Mouse (Mus musculus) hematopoietic stem cell, adult 5-6 weeks (primary cell): ENCODE results near the gene Gm26558. TPM values are rescaled to one million over a fixed set of nuclear protein-coding genes. Genes with fewer than 3 reads are reported as not detected.

Experiments
- ATAC-seq, 2 experiments: fragments of 125-278 bp in 1 of 2; replicated peaks in 1 of 2; 2 replicates each; pipeline ENCODE4 v1.8.0; 2016 to 2017; ENCODE audit warnings: inconsistent platforms in 2 of 2, mild to moderate bottlenecking in 2 of 2, moderate number of reproducible peaks in 2 of 2, low read depth in 1 of 2, moderate TSS enrichment in 1 of 2; ENCODE audit not compliant: low FRiP score in 2 of 2, poor library complexity in 2 of 2, severe bottlenecking in 2 of 2, insufficient read depth in 1 of 2, low TSS enrichment in 1 of 2
- total RNA-seq: library from RNA; stranded (forward); fragments of 172-1452, 232-1000 nt; gene quantifications from 2 replicates; pipeline ENCODE4 v1.2.3, GENCODE M21; 2017

Gm26558 gene
- total RNA-seq: not detected in 2 replicates

DNA sequence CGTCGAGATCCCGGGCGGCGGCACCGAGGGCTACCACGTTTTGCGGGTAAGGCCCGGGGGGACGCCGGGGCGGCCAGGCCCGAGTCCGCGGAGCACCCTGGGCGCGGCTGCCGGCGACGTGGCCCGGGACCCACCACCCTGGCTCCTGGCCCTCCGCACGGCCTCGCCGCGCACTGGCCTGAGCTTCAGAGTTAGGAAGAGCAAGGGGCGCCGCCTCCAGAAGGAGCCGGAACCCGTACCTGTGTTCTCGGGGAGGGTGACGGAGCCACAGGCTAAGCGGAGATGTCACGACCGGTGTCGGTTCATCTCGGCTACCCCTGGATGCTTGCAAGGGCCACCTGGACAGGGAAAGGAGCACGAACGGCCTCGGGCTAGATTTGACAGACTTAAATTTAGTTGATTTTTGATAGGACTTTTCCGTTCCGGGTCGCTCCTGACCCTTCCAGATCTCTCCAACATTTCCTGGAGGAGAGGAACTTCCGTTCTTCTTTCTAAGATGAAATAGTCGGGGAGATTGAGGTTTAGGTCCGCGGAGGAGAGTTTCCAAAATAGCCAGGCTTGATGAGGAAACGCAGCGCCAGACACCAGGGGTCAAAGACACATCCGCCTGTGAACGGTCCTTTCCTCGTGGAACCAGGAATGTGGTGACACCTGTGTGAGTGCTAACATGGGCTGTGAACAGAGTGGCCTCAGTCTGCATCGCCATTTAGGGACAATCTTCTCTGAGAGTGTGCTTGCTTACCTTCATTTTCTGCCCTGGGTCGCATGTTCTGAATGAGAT is at the start of gene Gm26558:
Gm26558 (minus strand) TSS at position 394 of the 781 bp plus-strand sequence.
- ATAC-seq: peak in 1 of 2 experiments; percentile 12; a peak in 1 of 4 replicates

- no peak for ATAC-seq
Measured at GRCm38 (mm10) chr2:70710878-70711277, 49.0 kb upstream of the Gm26558 start.

GRCm38 (mm10) chr2:70710236-70710635 is 48.3 kb upstream of the Gm26558 start:
- ATAC-seq: no peak

GRCm38 (mm10) chr2:70708986-70709730 is 47.2 kb upstream of the Gm26558 start:
- ATAC-seq: no peak

GRCm38 (mm10) chr2:70702403-70702802 is 40.5 kb upstream of the Gm26558 start:
- ATAC-seq: peak; percentile 12 to 26; a peak in 1 of 4 replicates

GRCm38 (mm10) chr2:70701571-70701970 is 39.7 kb upstream of the Gm26558 start:
- peak; percentile 44 to 68; a peak in 3 of 4 replicates for ATAC-seq

DNA sequence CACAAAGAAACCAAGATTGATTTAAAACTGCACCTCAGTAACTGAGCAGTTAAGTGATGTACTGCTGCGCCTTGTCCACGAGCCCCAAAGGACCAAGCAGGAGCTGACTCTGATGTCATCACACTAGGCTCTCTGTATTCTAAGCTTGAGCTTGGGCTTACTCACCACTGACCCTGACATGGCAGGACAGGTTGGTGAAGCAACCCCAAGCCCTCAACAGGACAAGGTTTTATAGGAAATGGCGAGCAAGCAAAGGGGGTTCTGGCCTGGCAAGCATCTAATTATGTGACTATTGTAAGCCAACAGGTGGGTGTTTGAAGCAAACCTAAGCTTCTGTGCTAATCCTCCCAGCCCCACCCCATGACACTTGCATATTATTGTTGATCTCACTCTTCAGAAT is 38.9 kb upstream of the Gm26558 start:
- ATAC-seq: no peak

GRCm38 (mm10) chr2:70695712-70696111 is 33.8 kb upstream of the Gm26558 start:
- ATAC-seq: no peak

- no peak for ATAC-seq
Measured at GRCm38 (mm10) chr2:70690195-70690594, 28.3 kb upstream of the Gm26558 start.

DNA sequence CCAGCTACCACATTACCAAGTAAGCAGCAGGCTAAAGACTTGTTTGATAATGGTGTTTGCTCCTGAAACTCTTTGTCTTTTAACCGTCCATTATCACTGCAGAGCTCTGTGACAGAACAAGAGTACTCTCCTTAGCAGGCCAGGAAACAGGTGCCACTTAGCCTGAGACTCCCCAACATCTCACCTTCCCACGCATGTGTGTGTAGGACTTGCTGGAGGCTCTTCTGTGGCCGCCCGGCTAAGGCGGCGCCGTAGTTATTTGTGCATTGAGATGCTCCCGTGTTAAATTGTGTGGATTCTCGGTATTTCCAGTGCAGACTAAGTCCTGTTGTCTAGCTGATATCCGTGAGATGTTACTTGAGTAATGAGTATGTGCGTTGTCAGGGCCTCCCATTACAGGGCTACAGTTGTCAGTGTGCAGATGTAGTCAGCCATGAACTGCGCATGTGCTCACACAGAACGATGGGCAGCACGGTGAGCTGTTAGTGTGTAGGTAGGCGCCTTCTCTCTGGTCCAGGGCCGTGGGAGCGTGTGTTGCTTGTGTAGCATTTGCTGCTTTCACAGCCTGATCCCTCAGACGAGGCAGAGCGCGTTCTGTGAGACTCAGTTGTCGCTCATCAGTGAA is 26.7 kb upstream of the Gm26558 start:
- no peak for ATAC-seq

GRCm38 (mm10) chr2:70682324-70682723 is 20.4 kb upstream of the Gm26558 start:
- no peak for ATAC-seq

- ATAC-seq: no peak
Measured at GRCm38 (mm10) chr2:70673445-70674126, 11.7 kb upstream of the Gm26558 start.

GRCm38 (mm10) chr2:70672476-70672875 is 10.6 kb upstream of the Gm26558 start:
- no peak for ATAC-seq

DNA sequence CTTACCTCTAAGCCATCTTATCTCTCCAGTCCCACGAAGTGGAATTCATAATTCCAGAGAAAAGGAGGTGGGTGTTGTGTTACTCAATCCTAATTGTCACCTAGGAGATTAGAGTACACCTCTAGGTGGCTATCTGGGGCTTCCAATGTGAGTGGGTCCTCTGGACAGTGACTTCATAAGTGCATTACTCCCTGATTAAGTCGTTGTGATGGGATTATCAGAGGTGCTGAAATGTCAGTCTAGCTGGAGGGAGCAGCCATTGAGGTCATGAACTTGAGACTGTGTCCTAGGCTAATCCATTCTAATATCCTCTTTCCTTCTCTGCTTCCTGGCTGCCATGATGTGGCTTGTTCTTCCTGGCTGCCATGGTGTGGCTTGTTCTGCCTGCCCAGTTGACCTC is 8.0 kb upstream of the Gm26558 start:
- no peak for ATAC-seq

DNA sequence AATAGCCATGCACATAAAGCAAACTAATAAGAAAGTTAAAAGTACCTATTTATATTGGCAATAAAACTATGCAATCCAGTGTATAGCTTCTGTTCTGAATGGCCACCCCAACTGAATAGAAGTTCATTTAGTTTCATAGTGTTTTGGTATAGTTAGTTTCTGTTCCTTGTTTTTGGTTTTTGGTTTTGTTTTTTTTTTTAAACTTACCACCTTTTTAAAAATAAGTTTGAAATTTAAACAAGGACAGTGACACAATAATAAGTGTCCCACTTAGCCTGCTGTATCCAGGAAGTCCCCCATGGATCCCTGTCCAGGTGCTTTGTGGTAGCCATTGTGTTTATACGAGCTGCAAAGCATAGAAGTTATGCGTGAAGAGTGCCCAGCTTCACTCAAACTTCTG is 7.3 kb upstream of the Gm26558 start:
- no peak for ATAC-seq

DNA sequence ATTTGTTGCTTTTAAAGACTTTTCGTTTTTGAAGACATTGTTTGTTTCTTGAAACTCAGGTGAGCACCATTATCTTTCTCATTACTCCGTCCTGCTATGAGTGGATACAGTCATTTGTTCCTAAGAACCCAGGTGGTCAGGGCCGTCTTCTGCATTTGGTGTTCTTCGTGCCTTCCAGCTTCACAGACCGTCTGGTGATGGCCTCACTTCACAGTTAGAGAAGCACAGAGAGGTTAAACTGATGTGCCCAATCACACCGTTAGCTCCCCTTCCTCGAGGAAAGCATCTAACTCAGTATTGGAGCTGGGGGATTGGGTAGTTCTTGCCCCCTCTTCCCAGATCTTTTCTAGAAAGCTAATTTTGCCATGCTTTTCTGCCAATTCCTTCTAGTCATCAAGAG is 5.1 kb upstream of the Gm26558 start:
- no peak for ATAC-seq

DNA sequence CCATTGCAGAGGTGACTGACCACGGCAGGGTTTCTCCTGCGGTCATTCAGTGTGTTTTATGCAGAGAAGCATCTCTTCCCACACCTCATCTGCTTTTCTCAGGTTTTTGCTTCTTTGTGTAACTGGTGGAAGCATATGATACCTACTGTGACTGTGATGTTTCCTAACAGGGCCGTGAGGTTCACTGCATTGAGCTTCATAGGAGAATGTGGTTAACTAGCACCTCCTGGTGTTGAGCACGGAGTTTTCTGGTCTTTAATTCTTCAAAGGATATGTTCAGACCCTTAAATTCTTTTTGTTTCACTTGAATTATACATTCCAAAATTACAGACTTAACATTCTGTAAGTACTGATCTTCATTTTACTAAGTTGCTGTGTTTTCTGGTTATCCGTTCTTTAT is 1.9 kb upstream of the Gm26558 start:
- no peak for ATAC-seq
